Comparison of ENCODE assay signal across 24 mouse cellular contexts in the genomic region with DNA sequence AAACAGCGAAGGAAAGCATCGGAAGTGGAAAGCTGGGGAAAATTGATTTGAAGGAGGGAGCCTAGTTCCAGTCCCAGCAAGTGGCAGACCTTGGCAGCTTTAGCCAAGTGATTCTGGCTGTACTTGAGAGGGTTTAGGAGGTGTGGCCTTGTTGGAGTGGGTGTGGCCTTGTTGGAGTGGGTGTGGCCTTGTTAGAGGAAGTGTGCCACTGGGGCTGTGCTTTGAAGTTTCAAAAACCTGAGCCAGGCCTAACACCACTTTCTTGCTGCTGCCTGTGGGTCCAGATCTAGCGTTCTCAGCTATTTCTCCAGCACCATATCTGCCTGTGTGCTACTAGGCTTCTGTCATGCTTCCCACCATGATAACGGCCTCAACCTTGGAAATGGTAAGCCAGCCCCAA. TPM values are rescaled to one million over a fixed set of nuclear protein-coding genes. Genes with fewer than 3 reads are reported as not detected.
A peak's percentile ranks its signal among the peaks of the same experiment; 100 is the strongest.
DNase-seq lines count a peak whose midpoint lies in the region; ATAC-seq and TF ChIP-seq lines count a peak whose summit lies in the region.
"Had no signal": no experiment of that assay in that cellular context is flagged by ENCODE, and none has a peak within 500 bp of the region (broad histone marks: within the 10 kb centered on the region; RNA-seq: fewer than 3 reads in every experiment).

No protein-coding gene starts in this region.

- no peak for TF ChIP-seq EP300 in liver, postnatal 0 days (IDR thresholded peaks at IDR 0.05; ENCODE audit: low read depth)

- H3K4me1 ChIP-seq in liver, embryonic 13.5 days (replicated peaks) = peaks cover 12% of the 10 kb centered on the region
- H3K4me1 ChIP-seq in liver, embryonic 12.5 days = peaks cover 9% of the 10 kb centered on the region
- no peaks in the 10 kb centered on the region for H3K4me1 ChIP-seq in liver, postnatal 0 days (ENCODE audit: insufficient read depth)
- no peaks in the 10 kb centered on the region for H3K4me1 ChIP-seq in forebrain, embryonic 16.5 days (replicated peaks; ENCODE audit: control insufficient read depth, insufficient read depth, low read length)
- H3K4me1 ChIP-seq: embryonic facial prominence, embryonic 12.5 days; forebrain, embryonic 12.5 days; hindbrain, embryonic 13.5 days; limb, embryonic 10.5 days had no signal

- no peak overlapping the region for H3K9ac ChIP-seq in liver, embryonic 13.5 days
- H3K9ac ChIP-seq in liver, embryonic 12.5 days = no peak overlapping the region
- H3K9ac ChIP-seq in liver, postnatal 0 days (replicated peaks) = no peak overlapping the region
- H3K9ac ChIP-seq in forebrain, embryonic 16.5 days (replicated peaks; ENCODE audit: low read depth, low read length) = no peak overlapping the region
- H3K9ac ChIP-seq: embryonic facial prominence, embryonic 12.5 days; forebrain, embryonic 12.5 days; hindbrain, embryonic 13.5 days; lung, embryonic 14.5 days had no signal

- H3K4me3 ChIP-seq in liver, embryonic 13.5 days (replicated peaks) = no peak overlapping the region
- H3K4me3 ChIP-seq in liver, embryonic 12.5 days = no peak overlapping the region
- H3K4me3 ChIP-seq in liver, postnatal 0 days (ENCODE audit: low read depth, low read length) = no peak overlapping the region
- H3K4me3 ChIP-seq in forebrain, embryonic 16.5 days (replicated peaks; ENCODE audit: low read length) = no peak overlapping the region
- H3K4me3 ChIP-seq: embryonic facial prominence, embryonic 12.5 days; forebrain, embryonic 12.5 days; heart, adult 2 months; hindbrain, embryonic 13.5 days; limb, embryonic 10.5 days had no signal

- no peaks in the 10 kb centered on the region for H3K27me3 ChIP-seq in liver, embryonic 13.5 days
- no peaks in the 10 kb centered on the region for H3K27me3 ChIP-seq in liver, embryonic 12.5 days (replicated peaks)
- H3K27me3 ChIP-seq in liver, postnatal 0 days (ENCODE audit: insufficient read depth, low read length) = no peaks in the 10 kb centered on the region
- H3K27me3 ChIP-seq in forebrain, embryonic 16.5 days (replicated peaks; ENCODE audit: control insufficient read depth, insufficient read depth, low read length) = no peaks in the 10 kb centered on the region
- H3K27me3 ChIP-seq: embryonic facial prominence, embryonic 12.5 days; forebrain, embryonic 12.5 days; hindbrain, embryonic 13.5 days had no signal

- no peak overlapping the region for H3K4me2 ChIP-seq in liver, embryonic 13.5 days
- no peak overlapping the region for H3K4me2 ChIP-seq in liver, embryonic 12.5 days
- H3K4me2 ChIP-seq in liver, postnatal 0 days (ENCODE audit: low read depth, low read length) = no peak overlapping the region
- H3K4me2 ChIP-seq in forebrain, embryonic 16.5 days (ENCODE audit: low read length) = no peak overlapping the region
- H3K4me2 ChIP-seq: embryonic facial prominence, embryonic 12.5 days; forebrain, embryonic 12.5 days; hindbrain, embryonic 13.5 days; lung, embryonic 14.5 days had no signal

- 71% methylated on average over 4 of the region's 4 CpGs for WGBS in liver, embryonic 13.5 days (ENCODE audit: insufficient replicate concordance)
- WGBS in liver, embryonic 12.5 days (ENCODE audit: insufficient replicate concordance) = 77% methylated on average over 4 of the region's 4 CpGs
- WGBS in liver, postnatal 0 days (ENCODE audit: insufficient replicate concordance) = 71% methylated on average over 4 of the region's 4 CpGs
- WGBS in forebrain, embryonic 16.5 days = 73% methylated on average over 4 of the region's 4 CpGs

- no peak for TF ChIP-seq CTCF in liver, postnatal 0 days (IDR thresholded peaks at IDR 0.05; ENCODE audit: low read depth)

- no peaks in the 10 kb centered on the region for H3K9me3 ChIP-seq in liver, embryonic 13.5 days (replicated peaks)
- no peaks in the 10 kb centered on the region for H3K9me3 ChIP-seq in liver, embryonic 12.5 days (replicated peaks)
- no peaks in the 10 kb centered on the region for H3K9me3 ChIP-seq in liver, postnatal 0 days (ENCODE audit: low read length)
- H3K9me3 ChIP-seq in forebrain, embryonic 16.5 days (ENCODE audit: control insufficient read depth, low read length) = no peaks in the 10 kb centered on the region; the same call in 1 of the 2 replicates
- H3K9me3 ChIP-seq: embryonic facial prominence, embryonic 12.5 days; forebrain, embryonic 12.5 days; hindbrain, embryonic 13.5 days; limb, embryonic 10.5 days had no signal

- no peaks in the 10 kb centered on the region for H3K36me3 ChIP-seq in liver, embryonic 13.5 days
- H3K36me3 ChIP-seq in liver, embryonic 12.5 days = no peaks in the 10 kb centered on the region
- H3K36me3 ChIP-seq in liver, postnatal 0 days (replicated peaks; ENCODE audit: insufficient read depth, low read length) = no peaks in the 10 kb centered on the region
- H3K36me3 ChIP-seq in forebrain, embryonic 16.5 days (ENCODE audit: control insufficient read depth, insufficient read depth) = no peaks in the 10 kb centered on the region
- H3K36me3 ChIP-seq: embryonic facial prominence, embryonic 12.5 days; forebrain, embryonic 12.5 days; hindbrain, embryonic 13.5 days; limb, embryonic 10.5 days had no signal

- DNase-seq in liver, embryonic 13.5 days = peak; percentile 33
- DNase-seq in B cell, adult 2 months = peak; percentile 11 to 42
- peak; percentile 49 for DNase-seq in MEL-GATA-1-ER (ENCODE audit: extremely low read depth, low read depth)
- DNase-seq in liver, postnatal 0 days = peak; percentile 22
- no peak for DNase-seq in heart, postnatal 10 days
- DNase-seq: adrenal gland, postnatal 14 days; cerebellum, adult 2 months; cerebellum, postnatal 25 days; gastrocnemius, postnatal 14 days; heart, adult 2 months; heart, postnatal 36 days; kidney, adult 18-20 months; kidney, postnatal 10 days; lung, embryonic 14.5 days; lung, postnatal 4 days; midbrain, embryonic 14.5 days; thymus, postnatal 14 days had no signal

- intact Hi-C loops in heart, postnatal 10 days (cut with DNase I) = no loop called here

- no peak overlapping the region for H3K27ac ChIP-seq in liver, embryonic 13.5 days
- H3K27ac ChIP-seq in liver, embryonic 12.5 days = no peak overlapping the region
- no peak overlapping the region for H3K27ac ChIP-seq in liver, postnatal 0 days (ENCODE audit: low read depth)
- no peak overlapping the region for H3K27ac ChIP-seq in forebrain, embryonic 16.5 days (ENCODE audit: low read length)
- H3K27ac ChIP-seq: embryonic facial prominence, embryonic 12.5 days; forebrain, embryonic 12.5 days; heart, adult 2 months; hindbrain, embryonic 13.5 days; limb, embryonic 10.5 days had no signal

- ATAC-seq in liver, embryonic 13.5 days (ENCODE audit: low read depth) = no peak
- ATAC-seq in liver, embryonic 12.5 days = no peak
- no peak for ATAC-seq in liver, postnatal 0 days
- ATAC-seq in forebrain, embryonic 16.5 days = no peak

RNA-seq across cellular contexts. Expression of gene Ftsj1, which starts 21.9 kb away (rescaled TPM):
- polyA plus RNA-seq in liver, embryonic 13.5 days (2015; fragmentation: Nextera tagmentation; extraction: Ambion mirVana) = 40.1 and 41.9 TPM in 2 replicates
- polyA plus RNA-seq in liver, embryonic 12.5 days (2016; fragmentation: Nextera tagmentation; extraction: Ambion mirVana) = 42.2 and 42.6 TPM in 2 replicates
- polyA plus RNA-seq in liver, postnatal 0 days (2015; fragmentation: Nextera tagmentation; extraction: Ambion mirVana) = 16.4 and 17.7 TPM in 2 replicates
- 48.3 and 55.4 TPM in 2 replicates for polyA plus RNA-seq in forebrain, embryonic 16.5 days (2015; fragmentation: Nextera tagmentation; extraction: Ambion mirVana)
- 10 to 100 TPM; 13.3 to 13.7 TPM for total RNA-seq in heart, postnatal 10 days (2021)

RNA-seq across cellular contexts. Expression of gene Porcn, which starts 23.9 kb away (rescaled TPM):
- polyA plus RNA-seq in liver, embryonic 13.5 days (2015; fragmentation: Nextera tagmentation; extraction: Ambion mirVana) = 0.88 and 1.1 TPM in 2 replicates
- 1.2 and 1.4 TPM in 2 replicates for polyA plus RNA-seq in liver, embryonic 12.5 days (2016; fragmentation: Nextera tagmentation; extraction: Ambion mirVana)
- 1.5 and 1.9 TPM in 2 replicates for polyA plus RNA-seq in liver, postnatal 0 days (2015; fragmentation: Nextera tagmentation; extraction: Ambion mirVana)
- 42.7 and 51.8 TPM in 2 replicates for polyA plus RNA-seq in forebrain, embryonic 16.5 days (2015; fragmentation: Nextera tagmentation; extraction: Ambion mirVana)
- total RNA-seq in heart, postnatal 10 days (2021) = 1 to 10 TPM; 2.4 to 3.1 TPM

RNA-seq across cellular contexts. Expression of gene Ebp, which starts 37.0 kb away (rescaled TPM):
- polyA plus RNA-seq in liver, embryonic 13.5 days (2015; fragmentation: Nextera tagmentation; extraction: Ambion mirVana) = 61.8 and 64.4 TPM in 2 replicates
- polyA plus RNA-seq in liver, embryonic 12.5 days (2016; fragmentation: Nextera tagmentation; extraction: Ambion mirVana) = 58.3 and 59.8 TPM in 2 replicates
- 74.7 and 84.5 TPM in 2 replicates for polyA plus RNA-seq in liver, postnatal 0 days (2015; fragmentation: Nextera tagmentation; extraction: Ambion mirVana)
- 19.7 and 25.5 TPM in 2 replicates for polyA plus RNA-seq in forebrain, embryonic 16.5 days (2015; fragmentation: Nextera tagmentation; extraction: Ambion mirVana)
- total RNA-seq in heart, postnatal 10 days (2021) = 10 to 100 TPM; 22.8 to 26.1 TPM

RNA-seq across cellular contexts. Expression of gene Slc38a5, which starts 40.7 kb away (rescaled TPM):
- 76.5 and 79.6 TPM in 2 replicates for polyA plus RNA-seq in liver, embryonic 13.5 days (2015; fragmentation: Nextera tagmentation; extraction: Ambion mirVana)
- polyA plus RNA-seq in liver, embryonic 12.5 days (2016; fragmentation: Nextera tagmentation; extraction: Ambion mirVana) = 75.0 and 77.7 TPM in 2 replicates
- 32.0 and 35.9 TPM in 2 replicates for polyA plus RNA-seq in liver, postnatal 0 days (2015; fragmentation: Nextera tagmentation; extraction: Ambion mirVana)
- 36.0 and 41.8 TPM in 2 replicates for polyA plus RNA-seq in forebrain, embryonic 16.5 days (2015; fragmentation: Nextera tagmentation; extraction: Ambion mirVana)
- 1 to 10 TPM; 1.3 to 1.8 TPM for total RNA-seq in heart, postnatal 10 days (2021)
- polyA plus RNA-seq: C2C12 had no signal

RNA-seq across cellular contexts. Expression of gene Tbc1d25, which starts 54.3 kb away (rescaled TPM):
- polyA plus RNA-seq in liver, embryonic 13.5 days (2015; fragmentation: Nextera tagmentation; extraction: Ambion mirVana) = 4.9 and 5.0 TPM in 2 replicates
- polyA plus RNA-seq in liver, embryonic 12.5 days (2016; fragmentation: Nextera tagmentation; extraction: Ambion mirVana) = 6.7 and 7.0 TPM in 2 replicates
- polyA plus RNA-seq in liver, postnatal 0 days (2015; fragmentation: Nextera tagmentation; extraction: Ambion mirVana) = 2.1 and 2.2 TPM in 2 replicates
- polyA plus RNA-seq in forebrain, embryonic 16.5 days (2015; fragmentation: Nextera tagmentation; extraction: Ambion mirVana) = 25.0 and 27.1 TPM in 2 replicates
- total RNA-seq in heart, postnatal 10 days (2021) = 1 to 10 TPM; 6.0 to 6.5 TPM

Comparison
In these comparisons a context has a peak if more than half of its experiments do, and no peak if none do; other contexts are left out.
1. DNase-seq: peak in liver, embryonic 13.5 days (single experiment), B cell, adult 2 months (2 of 2), MEL-GATA-1-ER (single experiment) and liver, postnatal 0 days (single experiment); none in heart, postnatal 10 days (0 of 2).
2. RNA of gene Porcn, which starts 23.9 kb away (polyA plus RNA-seq): 42.7 to 51.8 TPM in forebrain, embryonic 16.5 days; 1.5 to 1.9 TPM in liver, postnatal 0 days, 1.2 to 1.4 TPM in liver, embryonic 12.5 days and 0.88 to 1.1 TPM in liver, embryonic 13.5 days; every median in the first group is over 10 times any median in the second.